Mouse (Mus musculus): ENCODE data around the gene Rasgrf2.

DNA sequence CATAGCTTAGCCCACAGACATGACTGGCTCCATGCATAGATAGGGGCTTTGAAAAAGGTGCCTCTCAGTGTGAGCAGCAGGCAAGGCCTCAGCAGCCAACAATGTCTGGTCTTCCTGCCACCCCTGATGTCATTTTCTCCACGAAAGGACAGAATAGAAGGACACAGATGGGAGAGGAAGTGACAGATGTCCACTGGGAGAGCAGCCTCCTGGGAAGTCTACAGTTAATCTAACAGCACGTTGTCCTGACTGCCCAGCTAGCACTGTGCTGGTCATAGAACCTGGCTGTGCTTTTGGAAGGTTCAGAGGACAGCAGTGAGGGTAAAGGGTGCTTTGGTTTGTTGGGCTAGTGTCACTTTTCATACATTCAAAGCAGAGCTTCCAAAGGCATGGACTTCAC, 255.9 kb downstream of the Rasgrf2 start:
- TF ChIP-seq CTCF (IDR thresholded peaks at IDR 0.05; ENCODE audit: low read depth) (no peak), EP300 (IDR thresholded peaks at IDR 0.05; ENCODE audit: low read depth) (no peak)

Data from liver, postnatal 0 days (tissue).